Mouse (Mus musculus): ENCODE measurements around the gene Serinc4.

GRCm38 (mm10) chr2:121443068-121443349 is 13.6 kb downstream of the Serinc4 start:
- TF ChIP-seq POLR2A (IDR thresholded peaks at IDR 0.05; ENCODE audit: insufficient read depth, low read length) (no peak), CTCF (IDR thresholded peaks at IDR 0.05; ENCODE audit: low read depth, low read length) (no peak)

All from ES-Bruce4 (cell line).